Mouse (Mus musculus): ENCODE measurements around the gene Col4a5. TPM values are rescaled to one million over a fixed set of nuclear protein-coding genes. Genes with fewer than 3 reads are reported as not detected.

Gene Col4a5
- 22.8 and 28.0 TPM in 2 replicates for polyA plus RNA-seq (2012; rRNA removed)

DNA sequence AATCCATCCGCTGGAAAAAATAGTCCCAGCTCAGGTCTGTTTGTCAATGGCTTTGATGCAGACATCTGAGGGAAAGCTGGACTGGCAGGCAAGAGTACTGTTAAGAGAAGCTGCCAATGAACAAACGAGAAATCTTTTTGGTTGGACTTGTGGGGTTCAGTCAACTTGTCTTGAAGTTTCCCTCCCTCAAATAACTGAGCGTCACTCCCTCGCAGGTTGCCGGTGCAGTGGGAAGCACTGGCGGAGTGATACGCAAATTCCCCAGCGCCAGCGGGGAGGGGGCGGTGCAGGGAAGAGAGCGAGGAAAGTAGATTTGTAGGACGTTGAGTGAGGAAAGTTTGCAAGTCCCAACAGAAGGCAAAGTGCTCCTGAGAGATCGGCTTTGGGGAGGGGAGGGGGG lies at the start of gene Col4a5:
Gene Col4a5, plus strand, starts transcription at position 276 of the 400 bp plus-strand sequence.
- no peaks in the 10 kb centered on the region for H3K4me1 ChIP-seq (ENCODE audit: control insufficient read depth, insufficient read depth, low read length)
- 16% methylated on average over 13 of the region's 13 CpGs for WGBS

DNA sequence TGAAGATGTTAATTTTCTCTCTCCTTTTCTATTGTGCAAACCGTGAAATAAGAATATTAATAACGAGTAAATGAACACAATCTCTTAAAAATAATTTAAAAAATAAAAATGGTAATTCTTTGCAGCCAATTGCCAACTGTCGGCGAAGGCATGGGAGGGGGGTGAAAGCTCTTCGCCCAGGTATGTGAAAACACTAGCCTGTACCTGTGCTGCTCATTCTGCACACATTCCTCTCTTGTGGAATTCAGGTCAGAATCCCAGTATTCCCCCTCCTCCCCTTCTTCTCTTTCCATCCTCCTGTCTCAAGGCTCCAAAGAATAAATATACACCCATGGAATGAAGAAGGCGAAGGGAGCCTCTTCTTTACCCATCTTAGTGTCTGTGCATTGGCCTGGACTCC lies 38.4 kb upstream of the Col4a5 start:
- 66% methylated on average over 6 of the region's 6 CpGs for WGBS
- TF ChIP-seq POLR2A (IDR thresholded peaks at IDR 0.05; ENCODE audit: borderline replicate concordance, extremely low read depth, low read depth, low read length) (no peak), CTCF (IDR thresholded peaks at IDR 0.05; ENCODE audit: insufficient read depth, low read length) (no peak)
- Histone ChIP-seq H3K4me1 (ENCODE audit: control insufficient read depth, insufficient read depth, low read length) (no peaks in the 10 kb centered on the region), H3K4me3 (replicated peaks; ENCODE audit: extremely low read depth, low read depth, low read length) (no peak overlapping the region)
- no peak for DNase-seq

More for the DNA sequence above, at the start of gene Col4a5:
- peak; percentile 48 for DNase-seq
- TF ChIP-seq POLR2A (IDR thresholded peaks at IDR 0.05; ENCODE audit: borderline replicate concordance, extremely low read depth, low read depth, low read length) (0 out of 2 replicates have a peak, but pooled peaks have one; percentile 14), CTCF (IDR thresholded peaks at IDR 0.05; ENCODE audit: insufficient read depth, low read length) (no peak)
- peak within 1 kb of the TSS; percentile 73 for H3K4me3 ChIP-seq (replicated peaks; ENCODE audit: extremely low read depth, low read depth, low read length)

DNA sequence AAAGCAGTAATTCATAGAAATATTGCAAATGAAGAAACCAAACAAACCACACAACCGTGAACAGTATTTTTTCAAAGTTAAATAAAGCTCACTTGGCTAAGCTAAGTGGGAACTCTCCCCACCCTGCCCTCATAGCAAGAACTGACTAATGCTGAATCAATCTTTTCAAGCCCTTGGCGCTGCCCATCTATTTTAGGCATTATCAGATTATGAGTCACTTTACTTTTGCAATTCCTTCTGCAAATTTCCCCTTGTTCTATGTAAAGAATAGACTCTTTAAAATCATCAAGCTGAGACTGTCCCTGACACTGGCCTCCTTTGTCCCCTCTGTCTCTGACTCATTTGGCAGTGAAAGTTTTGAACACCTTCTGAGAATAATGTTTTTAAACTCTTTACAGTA lies 35.8 kb upstream of the Col4a5 start:
- no peak for TF ChIP-seq POLR2A (IDR thresholded peaks at IDR 0.05; ENCODE audit: borderline replicate concordance, extremely low read depth, low read depth, low read length)
- no peak for TF ChIP-seq CTCF (IDR thresholded peaks at IDR 0.05; ENCODE audit: insufficient read depth, low read length)
- WGBS = 53% methylated on average over 2 of the region's 2 CpGs
- Histone ChIP-seq H3K4me1 (ENCODE audit: control insufficient read depth, insufficient read depth, low read length) (no peaks in the 10 kb centered on the region), H3K4me3 (replicated peaks; ENCODE audit: extremely low read depth, low read depth, low read length) (no peak overlapping the region)
- no peak for DNase-seq

DNA sequence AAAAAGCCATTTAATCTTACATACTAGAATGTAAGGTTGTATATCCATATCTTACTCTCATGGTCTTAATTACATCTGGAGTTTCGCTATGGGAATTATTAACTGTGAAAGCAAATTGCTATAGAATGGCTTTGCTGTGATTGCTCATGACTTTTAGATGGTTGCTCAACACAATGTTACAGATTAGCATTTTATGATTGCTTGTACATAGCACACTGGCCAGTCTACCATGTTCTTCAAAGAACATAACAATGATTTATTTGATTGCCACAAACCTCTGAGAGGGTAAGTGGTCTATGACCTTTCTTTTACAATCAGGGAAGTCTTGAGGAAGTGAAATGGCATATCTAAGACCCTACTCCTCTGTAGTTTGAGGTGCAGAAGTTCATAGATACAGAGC lies 27.2 kb upstream of the Col4a5 start:
- Histone ChIP-seq H3K4me1 (ENCODE audit: control insufficient read depth, insufficient read depth, low read length) (no peaks in the 10 kb centered on the region), H3K4me3 (replicated peaks; ENCODE audit: extremely low read depth, low read depth, low read length) (no peak overlapping the region)
- no peak for DNase-seq
- TF ChIP-seq POLR2A (IDR thresholded peaks at IDR 0.05; ENCODE audit: borderline replicate concordance, extremely low read depth, low read depth, low read length) (no peak), CTCF (IDR thresholded peaks at IDR 0.05; ENCODE audit: insufficient read depth, low read length) (no peak)
- WGBS = 86% methylated on average over 1 of the region's 1 CpGs

DNA sequence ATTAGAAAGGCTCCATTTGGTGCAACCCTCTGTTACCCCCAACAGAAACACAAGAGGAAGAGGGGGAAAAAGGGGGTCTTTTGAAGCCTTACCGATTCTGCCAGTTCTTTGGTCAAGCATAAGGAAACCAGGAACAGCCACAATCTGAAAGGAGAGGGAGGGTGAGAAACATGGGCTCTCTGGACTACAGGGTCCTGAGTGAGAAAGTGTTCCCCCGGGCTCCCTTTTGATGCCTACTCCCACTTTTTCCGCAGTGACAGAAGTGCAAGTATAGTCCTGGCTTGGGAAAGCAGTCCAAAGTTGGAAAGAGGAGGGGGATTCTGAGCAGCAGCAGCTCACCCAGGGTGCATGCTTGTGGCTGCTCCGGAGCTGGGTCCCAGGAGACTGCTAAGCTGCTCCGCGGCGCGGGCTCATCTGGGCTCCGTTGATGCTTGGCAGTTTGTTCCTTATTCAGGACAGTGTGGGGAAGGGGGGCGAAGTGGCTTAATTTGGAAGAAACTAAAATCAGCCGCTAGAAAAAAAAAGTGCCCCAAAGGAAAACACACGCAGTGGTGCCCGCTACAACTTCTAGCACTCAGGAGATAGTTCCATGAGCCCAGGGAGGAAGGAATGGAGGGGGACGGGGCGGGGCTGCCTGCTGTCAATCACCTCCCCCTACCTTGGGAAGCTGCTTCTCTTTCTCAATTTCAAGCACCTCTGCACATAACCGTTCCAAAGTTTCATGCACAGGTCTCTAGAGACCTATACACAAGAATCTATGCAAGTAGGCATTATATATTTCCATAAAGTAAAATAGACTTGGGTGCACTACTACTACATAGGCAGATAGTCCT lies 1.5 kb upstream of the Col4a5 start, which contains the start of gene Col4a6:
Gene Col4a6, minus strand, starts transcription at position 607 of the 833 bp plus-strand sequence.
- TF ChIP-seq POLR2A (IDR thresholded peaks at IDR 0.05; ENCODE audit: borderline replicate concordance, extremely low read depth, low read depth, low read length) = no peak
- TF ChIP-seq CTCF (IDR thresholded peaks at IDR 0.05; ENCODE audit: insufficient read depth, low read length) = no peak
- no peaks in the 10 kb centered on the region for H3K4me1 ChIP-seq (ENCODE audit: control insufficient read depth, insufficient read depth, low read length)
- H3K4me3 ChIP-seq (replicated peaks; ENCODE audit: extremely low read depth, low read depth, low read length) = peak within 1 kb of the TSS; percentile 40
- DNase-seq = peak; percentile 16
- 26% methylated on average over 16 of the region's 16 CpGs for WGBS

DNA sequence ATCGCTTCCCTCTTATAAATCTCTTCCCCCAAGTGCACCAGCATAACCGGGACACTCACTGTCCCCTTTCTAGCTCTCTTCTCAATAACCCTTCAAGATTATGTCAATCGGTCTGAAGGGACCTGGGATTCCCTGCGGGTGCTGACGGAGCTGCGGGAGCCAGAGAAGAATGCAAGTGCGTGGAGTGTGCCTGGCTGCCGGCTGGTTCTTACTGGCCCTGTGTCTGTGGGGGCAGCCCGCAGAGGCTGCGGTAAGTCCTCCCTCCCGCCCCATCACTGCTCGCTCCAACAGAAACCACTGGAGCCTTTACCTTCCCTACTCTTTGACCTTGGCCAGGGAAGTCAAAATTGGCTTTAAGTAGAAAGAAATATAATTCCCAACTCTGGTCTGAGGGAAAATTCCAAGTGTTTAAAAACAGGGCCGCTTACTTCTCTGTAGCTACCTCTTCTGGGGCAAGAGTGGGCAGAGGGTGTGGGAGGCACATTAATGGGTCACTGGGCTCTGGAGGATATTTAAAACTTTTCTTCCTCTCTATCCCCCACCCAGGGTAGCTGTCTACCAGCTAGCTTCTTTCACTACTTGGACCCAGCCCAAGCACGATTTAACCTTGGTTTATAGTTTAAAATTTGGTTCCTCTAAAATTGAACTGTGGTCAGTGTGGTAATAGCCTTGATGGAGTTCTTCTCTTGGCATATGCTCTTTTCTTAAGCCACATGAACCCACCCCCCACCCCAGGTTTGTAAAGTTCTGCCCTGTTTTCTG lies 562 bp downstream of the Col4a5 start:
- WGBS = 26% methylated on average over 14 of the region's 14 CpGs
- no peak for TF ChIP-seq CTCF (IDR thresholded peaks at IDR 0.05; ENCODE audit: insufficient read depth, low read length)
- TF ChIP-seq POLR2A (IDR thresholded peaks at IDR 0.05; ENCODE audit: borderline replicate concordance, extremely low read depth, low read depth, low read length) = no peak
- Histone ChIP-seq H3K4me1 (ENCODE audit: control insufficient read depth, insufficient read depth, low read length) (no peaks in the 10 kb centered on the region), H3K4me3 (replicated peaks; ENCODE audit: extremely low read depth, low read depth, low read length) (peak overlapping the region; percentile 73)
- peak; percentile 28 for DNase-seq

DNA sequence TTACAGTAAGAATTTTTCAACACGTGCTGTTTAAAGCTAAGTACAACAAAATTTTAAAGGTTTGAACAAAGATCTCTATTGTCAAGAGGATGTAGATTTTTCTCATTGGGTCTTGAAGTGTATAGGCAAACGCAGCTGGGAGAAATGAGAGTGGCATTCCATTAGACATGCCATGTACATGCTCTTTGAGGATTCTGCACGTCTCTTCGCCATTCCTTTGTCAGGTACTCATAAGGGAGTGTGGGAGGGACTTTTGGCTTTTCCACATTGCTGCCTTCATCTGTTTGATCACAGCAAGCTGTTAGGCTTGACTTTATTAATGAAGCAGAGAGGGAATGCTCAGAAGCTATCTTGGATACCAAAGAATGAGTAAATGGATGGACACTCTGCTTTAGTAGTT lies 19.4 kb downstream of the Col4a5 start:
- Histone ChIP-seq H3K4me1 (ENCODE audit: control insufficient read depth, insufficient read depth, low read length) (no peaks in the 10 kb centered on the region), H3K4me3 (replicated peaks; ENCODE audit: extremely low read depth, low read depth, low read length) (no peak overlapping the region)
- TF ChIP-seq POLR2A (IDR thresholded peaks at IDR 0.05; ENCODE audit: borderline replicate concordance, extremely low read depth, low read depth, low read length) (no peak), CTCF (IDR thresholded peaks at IDR 0.05; ENCODE audit: insufficient read depth, low read length) (no peak)
- 64% methylated on average over 4 of the region's 4 CpGs for WGBS
- no peak for DNase-seq

DNA sequence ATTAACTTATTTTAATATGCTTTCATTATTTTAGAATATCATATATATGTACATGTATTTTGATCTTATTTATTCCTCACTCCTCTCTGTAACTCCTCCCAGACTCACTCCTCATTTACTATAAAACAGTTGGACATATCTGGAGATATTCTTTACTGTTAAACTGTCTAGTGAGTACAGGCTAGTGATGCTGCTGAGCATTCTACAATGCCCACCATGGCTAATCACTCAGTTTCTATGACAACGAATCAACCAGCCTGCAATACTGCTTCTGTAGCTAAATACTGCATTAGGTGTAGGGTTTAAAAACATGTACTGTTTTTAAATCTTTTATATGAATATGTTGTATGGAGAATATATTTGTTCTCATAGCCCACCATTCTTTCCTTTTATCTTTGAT lies 27.9 kb downstream of the Col4a5 start:
- Histone ChIP-seq H3K4me1 (ENCODE audit: control insufficient read depth, insufficient read depth, low read length) (no peaks in the 10 kb centered on the region), H3K4me3 (replicated peaks; ENCODE audit: extremely low read depth, low read depth, low read length) (no peak overlapping the region)
- TF ChIP-seq POLR2A (IDR thresholded peaks at IDR 0.05; ENCODE audit: borderline replicate concordance, extremely low read depth, low read depth, low read length) (no peak), CTCF (IDR thresholded peaks at IDR 0.05; ENCODE audit: insufficient read depth, low read length) (no peak)
- WGBS = 85% methylated on average over 1 of the region's 1 CpGs
- no peak for DNase-seq

DNA sequence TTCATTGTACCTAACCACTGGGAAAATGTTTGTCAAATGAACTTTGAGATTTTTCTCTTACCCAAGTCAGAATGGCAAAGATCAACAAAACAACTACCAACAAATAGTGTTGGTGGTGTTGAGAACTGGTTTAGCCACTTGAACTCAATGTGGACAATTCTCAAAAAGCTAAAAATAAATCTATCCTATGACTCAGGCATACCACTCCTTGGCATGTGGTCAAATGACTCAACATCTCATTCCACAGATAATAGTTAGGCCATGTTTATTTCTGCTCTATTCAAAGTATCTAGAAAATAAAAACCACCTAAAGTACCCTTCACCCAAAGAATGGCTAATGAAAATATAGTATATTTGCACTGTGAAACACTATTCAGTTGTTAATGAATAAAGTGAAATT lies 58.3 kb downstream of the Col4a5 start:
- no peak for DNase-seq

More for the DNA sequence above, 58.3 kb downstream of the Col4a5 start:
- TF ChIP-seq CTCF (IDR thresholded peaks at IDR 0.05; ENCODE audit: insufficient read depth, low read length) (no peak), POLR2A (IDR thresholded peaks at IDR 0.05; ENCODE audit: borderline replicate concordance, extremely low read depth, low read depth, low read length) (no peak)
- Histone ChIP-seq H3K4me1 (ENCODE audit: control insufficient read depth, insufficient read depth, low read length) (no peaks in the 10 kb centered on the region), H3K4me3 (replicated peaks; ENCODE audit: extremely low read depth, low read depth, low read length) (no peak overlapping the region)

Data from lung, adult 2 months (tissue).